Mouse (Mus musculus): ENCODE data around the gene Olfr394.
"Not testable (repeated sequence)": the region's sequence is repeated elsewhere in the genome, so short reads cannot be mapped to it uniquely, and the experiment has no call there.

Gene Olfr394

GRCm38 (mm10) chr11:73890671-73891070 is at the start of gene Olfr394:
TSS of gene Olfr394 (minus strand) at chr11:73890771.
- DNase-seq: no peak

GRCm38 (mm10) chr11:73936377-73936776 is 45.8 kb upstream of the Olfr394 start, which contains the start of gene Olfr23:
TSS of gene Olfr23 (plus strand) at chr11:73936677.
- no peak for DNase-seq

- not testable (repeated sequence) for DNase-seq
Observed at GRCm38 (mm10) chr11:73909199-73909598, 18.6 kb upstream of the Olfr394 start, which contains the start of gene Olfr395. TSS of gene Olfr395 (minus strand) at chr11:73909299.

- DNase-seq: no peak
Observed at GRCm38 (mm10) chr11:73851354-73851753, 39.2 kb downstream of the Olfr394 start, which contains the start of gene Olfr393. TSS of gene Olfr393 (minus strand) at chr11:73851454.

Measured in kidney, adult 9 months (tissue).